Mouse (Mus musculus) frontal cortex, adult 2 months (tissue): ENCODE measurements around the gene 0610040J01Rik. TPM values are rescaled to one million over a fixed set of nuclear protein-coding genes. Genes with fewer than 3 reads are reported as not detected.
"Not testable (repeated sequence)": the region's sequence is repeated elsewhere in the genome, so short reads cannot be mapped to it uniquely, and the experiment has no call there.

ENCODE experiments used
- DNase-seq, 2 experiments: peaks; one replicate each; pipeline ENCODE4 v3.0.0; 2022; ENCODE audit warnings: low spot score in 1 of 2; ENCODE audit errors: extremely low spot score in 1 of 2
- polyA plus RNA-seq: library from polyadenylated mRNA; depleted of rRNA; stranded (reverse); fragments of >200 nt; gene quantifications from 2 replicates; pipeline ENCODE4 v1.2.3, GENCODE M21; 2012

0610040J01Rik gene
- polyA plus RNA-seq, 1 experiment, result 8.1 TPM

DNA sequence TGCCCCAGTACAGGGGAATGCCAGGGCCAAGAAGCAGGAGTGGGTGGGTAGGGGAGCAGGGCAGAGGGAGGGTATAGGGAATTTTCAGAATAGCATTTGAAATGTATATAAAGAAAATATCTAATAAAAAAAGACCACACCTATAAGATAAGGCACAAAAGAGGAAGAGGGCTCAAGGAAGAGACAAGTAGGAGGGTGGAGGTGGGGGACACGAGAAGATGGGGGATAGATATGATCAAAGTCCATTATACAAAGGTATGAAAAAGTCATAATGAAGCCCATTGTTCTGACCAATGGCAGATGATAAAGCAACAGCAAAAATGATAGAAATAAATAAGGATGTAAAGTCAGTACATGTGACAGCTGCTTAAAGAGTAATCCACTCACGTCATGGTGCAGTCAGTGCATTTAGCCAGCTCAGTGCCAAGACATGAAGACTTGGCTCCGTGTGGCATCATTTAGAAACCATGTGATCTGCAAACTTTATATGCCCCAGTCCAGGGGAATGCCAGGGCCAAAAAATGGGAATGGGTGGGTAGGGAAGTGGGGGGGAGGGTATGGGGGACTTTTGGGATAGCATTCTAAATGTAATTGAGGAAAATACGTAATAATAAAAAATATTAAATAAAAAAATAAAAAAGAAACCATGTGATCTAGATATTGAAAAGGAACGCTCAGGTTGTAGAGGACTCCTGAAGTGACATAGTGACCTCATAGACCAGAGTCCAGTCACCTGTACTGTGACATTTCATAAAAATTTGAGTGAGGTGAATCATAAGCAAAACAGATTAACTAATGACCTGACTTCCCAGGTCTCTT, 85.0 kb downstream of the 0610040J01Rik start:
- not testable (repeated sequence) for DNase-seq

DNA sequence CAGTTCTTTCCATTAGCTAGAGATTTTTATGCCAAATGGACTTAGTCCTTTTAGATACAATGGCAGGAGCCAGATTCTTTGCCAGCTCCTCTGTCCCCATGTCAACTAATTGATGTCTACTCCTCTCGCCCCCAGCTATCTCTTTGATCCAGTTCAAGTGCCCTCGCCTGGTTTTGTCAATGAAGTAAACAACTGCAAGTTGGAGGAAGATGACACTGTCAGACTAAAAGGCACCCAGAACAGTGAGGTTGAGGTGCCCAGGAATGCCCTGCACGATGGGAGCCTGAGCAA, 85.6 kb downstream of the 0610040J01Rik start:
- DNase-seq, result no peak

GRCm38 (mm10) chr5:63903329-63903728, 91.2 kb downstream of the 0610040J01Rik start:
- no peak for DNase-seq

- DNase-seq, result peak; percentile 41 to 92
Measured at GRCm38 (mm10) chr5:63906149-63907093, 94.3 kb downstream of the 0610040J01Rik start.

DNA sequence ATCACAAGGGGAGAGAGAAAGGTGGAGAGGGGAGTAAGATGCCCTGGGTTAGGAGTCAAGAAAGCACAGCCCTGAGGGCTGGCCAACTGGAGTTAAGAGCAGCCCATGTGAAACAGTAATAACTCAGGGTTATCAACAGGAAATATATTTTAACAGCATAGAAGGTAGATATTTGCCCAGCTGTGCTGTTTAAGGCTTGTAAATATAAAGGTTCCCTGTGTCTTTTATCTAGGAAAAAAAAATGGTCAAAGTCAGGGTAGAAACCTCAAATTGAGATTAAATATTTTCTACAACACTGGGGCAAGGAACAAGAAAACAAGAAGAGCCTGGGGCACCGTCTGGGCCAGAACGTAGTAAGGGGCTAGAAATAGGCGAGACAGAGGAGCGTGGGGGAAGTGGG, 95.3 kb downstream of the 0610040J01Rik start:
- no peak for DNase-seq

GRCm38 (mm10) chr5:63910171-63910960, 98.2 kb downstream of the 0610040J01Rik start:
- DNase-seq, result no peak

DNA sequence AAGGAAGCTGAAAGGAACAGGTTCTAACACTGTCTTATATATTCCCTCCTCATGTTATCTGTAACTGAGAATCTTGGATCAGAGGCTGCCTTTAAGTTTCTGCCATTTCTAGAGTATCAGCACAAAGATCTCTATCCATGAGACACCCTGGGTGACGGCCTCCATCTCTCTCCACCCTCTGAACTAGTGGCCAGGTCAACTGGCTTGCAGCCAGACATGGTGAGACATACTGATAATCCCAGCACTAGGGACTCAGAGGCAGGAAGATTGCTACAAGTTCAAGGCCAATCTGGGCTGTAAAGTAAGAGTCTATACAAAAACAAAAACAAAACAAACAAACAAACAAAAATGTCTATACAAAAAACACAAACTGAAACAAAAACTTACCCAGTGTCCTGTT, 102.7 kb downstream of the 0610040J01Rik start:
- no peak for DNase-seq

DNA sequence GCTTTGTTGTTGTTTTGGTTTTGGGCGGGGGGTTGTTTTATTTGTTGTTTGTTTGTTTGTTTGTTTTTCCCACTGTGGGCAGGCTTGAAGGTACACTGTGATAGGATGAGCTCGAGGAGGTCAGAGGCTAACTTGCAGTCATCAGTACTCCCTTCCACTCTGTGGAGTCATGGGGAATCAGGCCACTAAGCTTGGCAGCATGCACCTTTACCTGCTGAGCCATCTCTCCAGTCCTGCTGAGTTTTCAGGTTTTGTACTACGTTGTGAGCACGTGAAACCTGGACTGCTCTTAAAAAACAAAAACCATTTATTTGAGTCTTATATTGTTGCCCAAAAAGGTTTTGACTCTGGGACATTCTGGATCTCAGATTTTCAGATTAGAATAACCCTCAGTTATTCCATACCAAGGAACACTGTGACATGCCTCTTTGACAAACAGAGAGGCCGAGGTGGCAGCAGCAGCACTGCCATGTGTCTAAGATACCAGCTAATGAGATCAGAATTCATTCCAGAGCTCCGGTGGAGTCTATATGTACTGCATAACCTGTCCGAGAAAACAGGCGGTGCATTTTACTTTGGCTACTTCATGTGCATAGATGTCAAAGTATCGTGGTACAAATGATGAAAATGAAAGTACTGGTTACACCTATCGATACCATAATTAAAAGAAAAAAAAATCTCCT, 104.4 kb downstream of the 0610040J01Rik start:
- no peak for DNase-seq

- DNase-seq, result no peak
Measured at GRCm38 (mm10) chr5:63918201-63918600, 106.0 kb downstream of the 0610040J01Rik start.

DNA sequence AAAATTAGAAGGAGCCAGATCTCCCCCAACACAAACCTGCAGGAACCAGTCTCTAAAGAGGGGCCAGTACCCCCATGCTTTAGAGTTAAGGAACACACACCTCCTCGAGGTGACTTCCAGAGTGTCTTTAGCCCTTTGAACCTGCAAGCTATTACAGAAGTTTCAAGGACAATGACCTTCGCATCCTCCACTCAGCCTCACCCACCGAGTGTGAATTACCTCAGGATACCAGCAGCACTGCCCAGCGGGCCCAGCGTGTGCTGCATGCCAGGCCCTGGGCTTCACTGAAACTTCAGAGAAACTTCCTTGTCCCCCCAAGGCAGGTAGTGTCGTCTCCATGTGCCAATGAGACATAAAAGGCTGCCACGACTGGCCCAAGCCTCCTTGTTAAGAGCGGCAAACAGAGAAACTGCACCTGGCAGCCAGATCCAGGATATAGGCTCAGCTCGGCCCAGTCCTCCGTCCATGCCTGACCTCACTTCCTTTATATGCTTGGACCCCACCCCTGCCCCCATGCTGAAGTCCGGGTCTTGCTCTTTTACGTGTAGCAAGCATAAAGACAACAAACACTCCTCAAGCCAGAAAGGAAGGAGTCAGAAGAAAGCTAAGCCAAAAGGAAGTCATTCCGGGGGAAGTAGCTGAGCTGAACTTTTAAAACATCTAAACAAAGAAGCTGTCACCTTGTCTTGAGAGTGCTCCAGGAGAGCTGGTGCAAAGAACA, 111.3 kb downstream of the 0610040J01Rik start:
- DNase-seq, result no peak

DNA sequence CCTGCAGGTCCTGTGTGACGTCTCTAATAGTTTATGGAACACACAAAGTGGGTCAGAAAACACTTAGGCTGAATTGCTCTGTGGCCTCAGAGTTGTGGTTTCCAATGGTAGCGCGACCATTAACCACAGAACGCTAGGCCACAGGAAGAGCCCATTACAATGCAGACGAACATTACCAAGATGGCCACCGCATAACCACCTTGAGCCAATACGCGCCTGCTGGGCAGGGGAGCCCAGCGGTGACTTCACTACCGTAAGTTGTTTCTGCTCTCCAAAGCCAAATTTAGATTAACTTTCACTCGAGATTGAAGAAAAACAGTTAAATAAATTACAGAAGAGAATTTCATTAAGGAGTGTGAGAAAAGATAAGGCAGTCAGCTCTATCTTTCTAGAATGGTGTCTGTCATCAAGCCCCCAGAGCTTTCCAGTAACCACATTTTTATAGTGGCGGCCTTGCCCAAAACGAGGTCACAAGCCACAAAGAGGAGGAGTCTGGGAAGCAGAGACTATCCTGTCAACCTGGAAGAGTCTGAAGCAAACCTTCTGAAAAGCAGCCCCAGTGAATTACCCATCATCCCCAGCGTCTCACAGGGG, 113.0 kb downstream of the 0610040J01Rik start:
- no peak for DNase-seq

GRCm38 (mm10) chr5:63930824-63931358, 118.7 kb downstream of the 0610040J01Rik start:
- DNase-seq, result no peak

DNA sequence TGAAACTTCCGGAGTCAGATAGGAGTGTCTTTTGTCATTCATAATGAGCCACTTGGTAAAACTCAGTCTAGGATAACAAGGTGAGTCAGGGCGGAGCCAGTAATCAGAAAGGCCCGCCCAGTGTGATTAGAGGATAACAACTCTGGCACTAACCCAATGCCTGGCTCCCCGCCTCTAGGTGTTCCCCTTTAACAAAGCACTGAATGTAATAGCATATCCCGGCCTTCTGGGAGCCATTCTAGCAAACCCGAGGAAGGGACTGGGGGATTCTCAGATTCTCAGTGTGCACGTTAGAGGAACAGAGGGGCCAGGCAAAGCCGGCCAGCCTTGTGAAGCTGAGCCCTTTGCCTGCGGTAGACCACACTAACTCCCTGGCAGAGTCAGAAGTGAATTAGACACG, 120.7 kb downstream of the 0610040J01Rik start:
- DNase-seq, result no peak

DNA sequence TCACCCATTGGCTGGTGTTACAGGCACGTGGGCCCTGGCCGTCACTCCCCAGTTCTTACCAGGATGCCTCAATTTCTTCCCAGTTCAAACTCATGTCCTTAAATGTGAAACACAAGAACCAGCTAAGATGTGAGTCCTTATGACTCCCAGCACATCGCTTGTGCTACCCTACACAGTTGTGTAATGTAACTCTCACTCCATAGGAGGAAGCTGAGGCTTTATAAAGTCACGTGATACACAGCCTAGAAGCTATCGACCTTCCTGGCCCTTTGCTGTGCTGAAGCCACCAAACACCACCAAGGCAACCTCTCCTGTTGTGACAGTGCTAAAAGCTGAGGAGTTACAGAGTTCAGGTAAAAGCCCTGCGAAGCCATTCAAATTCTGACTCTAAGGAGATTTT, 123.4 kb downstream of the 0610040J01Rik start:
- no peak for DNase-seq

DNA sequence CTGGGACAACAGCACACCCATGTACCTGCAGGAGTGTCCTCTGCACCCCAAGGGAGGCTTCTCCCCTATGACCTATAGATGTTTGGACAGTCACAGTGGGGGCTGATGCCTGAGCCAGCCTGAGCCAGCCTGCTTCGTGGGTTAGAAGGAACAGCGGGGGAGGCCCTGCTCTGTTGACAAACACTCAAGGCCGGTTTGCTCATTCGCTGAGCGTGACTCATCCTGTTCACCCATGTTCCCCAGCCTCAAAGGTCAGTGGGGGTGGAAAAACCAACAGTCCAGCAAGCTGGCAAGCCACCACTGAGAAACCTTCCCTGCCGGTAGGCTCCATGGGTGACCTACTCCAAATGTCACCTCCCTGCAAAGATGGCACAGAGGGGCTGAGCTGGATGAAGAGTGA, 124.6 kb downstream of the 0610040J01Rik start:
- no peak for DNase-seq

- DNase-seq, result no peak
Measured at GRCm38 (mm10) chr5:63938575-63938974, 126.4 kb downstream of the 0610040J01Rik start.

GRCm38 (mm10) chr5:63941891-63942290, 129.7 kb downstream of the 0610040J01Rik start:
- no peak for DNase-seq

- DNase-seq, result no peak
Measured at GRCm38 (mm10) chr5:63943291-63943690, 131.1 kb downstream of the 0610040J01Rik start.

GRCm38 (mm10) chr5:63947526-63947925, 135.4 kb downstream of the 0610040J01Rik start:
- DNase-seq, result no peak
